Mouse (Mus musculus) liver, embryonic 13.5 days (tissue): Measurements from ENCODE around the gene Foxp1. TPM values are rescaled to one million over a fixed set of nuclear protein-coding genes. Genes with fewer than 3 reads are reported as not detected.

ENCODE experiments used
- ATAC-seq: fragments of 200-750 bp; cut with Nextera tagmentation; 2 replicates; pipeline ENCODE4 v1.8.0; 2017; ENCODE audit warnings: low read depth, mild to moderate bottlenecking, moderate number of reproducible peaks, moderate library complexity
- DNase-seq: peaks from one replicate; pipeline ENCODE4 v3.0.0; 2022
- H3K27ac ChIP-seq: fragments of 300-500 bp; sonication (generic); 2 replicates; pipeline ENCODE4 v1.5.1; 2015; ENCODE audit warnings: moderate library complexity, mild to moderate bottlenecking, inconsistent platforms
- H3K27me3 ChIP-seq: fragments of 300-500 bp; sonication (generic); 2 replicates; pipeline ENCODE4 v1.6.1; 2015; ENCODE audit warnings: mild to moderate bottlenecking, inconsistent platforms
- H3K36me3 ChIP-seq: fragments of 300-500 bp; sonication (generic); 2 replicates; pipeline ENCODE4 v1.6.1; 2015; ENCODE audit warnings: mild to moderate bottlenecking, inconsistent platforms
- H3K4me1 ChIP-seq: fragments of 300-500 bp; sonication (generic); replicated peaks from 2 replicates; pipeline ENCODE4 v1.6.1; 2015; ENCODE audit warnings: inconsistent platforms
- H3K4me2 ChIP-seq: fragments of 300-500 bp; sonication (generic); 2 replicates; pipeline ENCODE4 v1.6.1; 2015; ENCODE audit warnings: inconsistent platforms, mild to moderate bottlenecking, moderate library complexity
- H3K4me3 ChIP-seq: fragments of 300-500 bp; sonication (generic); replicated peaks from 2 replicates; pipeline ENCODE4 v1.5.1; 2015; ENCODE audit warnings: mild to moderate bottlenecking, inconsistent platforms
- H3K9ac ChIP-seq: fragments of 300-500 bp; sonication (generic); 2 replicates; pipeline ENCODE4 v1.6.1; 2015; ENCODE audit warnings: mild to moderate bottlenecking, inconsistent platforms
- H3K9me3 ChIP-seq: fragments of 300-500 bp; sonication (generic); replicated peaks from 2 replicates; pipeline ENCODE4 v1.6.1; 2016; ENCODE audit warnings: inconsistent platforms
- WGBS: fragments of 180-500 bp; shearing (Covaris S2); methylation state at CpG from one replicate; pipeline ENCODE4 v1.1.7; 2015; ENCODE audit not compliant: insufficient replicate concordance; 5-methylcytosine and 5-hydroxymethylcytosine counted together
- polyA plus RNA-seq: library from polyadenylated mRNA; unstranded; fragments of >200 nt; fragmentation: Nextera tagmentation; extraction: Ambion mirVana; gene quantifications from 2 replicates; pipeline ENCODE4 v1.2.1, GENCODE M21; 2015

The Foxp1 gene
- polyA plus RNA-seq, 1 experiment from 2014 or later, result 14.2 TPM

DNA sequence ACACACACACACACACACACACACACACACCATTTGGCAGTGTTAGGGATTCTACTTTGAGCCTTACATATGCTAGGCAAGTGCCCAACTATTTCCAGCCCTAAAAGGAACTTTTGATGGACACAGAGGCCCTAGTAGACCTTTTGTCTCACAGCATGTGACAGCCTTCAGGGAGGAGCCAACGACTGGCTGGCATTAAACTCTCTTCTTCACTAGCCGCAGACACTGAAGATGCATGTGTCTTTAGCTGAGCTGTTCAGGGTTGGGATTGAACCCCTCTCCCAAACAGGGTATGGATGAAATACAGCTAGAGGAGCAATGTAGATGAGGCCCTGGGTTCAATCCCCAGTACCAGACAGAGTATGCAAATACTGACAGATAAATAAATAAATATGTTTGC is 428.7 kb downstream of the Foxp1 start:
- Histone ChIP-seq H3K4me3 (no peak overlapping the region), H3K9me3 (no peaks in the 10 kb centered on the region), H3K27ac (no peak overlapping the region), H3K4me2 (peak overlapping the region; percentile 72), H3K27me3 (no peaks in the 10 kb centered on the region), H3K4me1 (peaks cover 55% of the 10 kb centered on the region), H3K9ac (no peak overlapping the region), H3K36me3 (no peaks in the 10 kb centered on the region)
- 39% methylated on average over 2 of the region's 2 CpGs for WGBS
- ATAC-seq (no peak), DNase-seq (no peak)

DNA sequence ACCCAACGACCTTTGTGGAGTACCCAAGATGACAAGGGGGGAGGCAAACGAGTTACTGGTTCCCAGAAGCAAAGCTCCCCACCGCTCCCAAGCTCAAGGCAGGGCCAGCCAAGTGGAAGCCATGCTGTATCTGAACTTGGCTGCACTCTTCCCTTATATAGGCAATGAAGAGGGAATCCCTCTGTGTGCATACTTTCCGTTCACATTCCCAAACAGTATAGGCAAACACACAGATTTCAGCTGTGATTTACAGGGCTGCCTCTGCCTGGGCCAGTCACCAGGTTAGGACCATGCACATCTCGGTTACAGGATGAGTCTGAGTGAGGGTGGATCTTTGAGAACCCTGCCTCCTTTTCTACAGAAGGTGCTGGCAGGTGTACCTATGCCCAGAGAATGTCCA is 429.3 kb downstream of the Foxp1 start:
- no peak overlapping the region for H3K4me3 ChIP-seq
- H3K27ac ChIP-seq, result no peak overlapping the region
- H3K36me3 ChIP-seq, result no peaks in the 10 kb centered on the region
- H3K27me3 ChIP-seq, result no peaks in the 10 kb centered on the region
- DNase-seq, result no peak
- H3K9me3 ChIP-seq, result no peaks in the 10 kb centered on the region
- no peak for ATAC-seq
- H3K9ac ChIP-seq, result no peak overlapping the region
- no peak overlapping the region for H3K4me2 ChIP-seq
- WGBS, result 60% methylated on average over 5 of the region's 5 CpGs
- H3K4me1 ChIP-seq, result peaks cover 51% of the 10 kb centered on the region

DNA sequence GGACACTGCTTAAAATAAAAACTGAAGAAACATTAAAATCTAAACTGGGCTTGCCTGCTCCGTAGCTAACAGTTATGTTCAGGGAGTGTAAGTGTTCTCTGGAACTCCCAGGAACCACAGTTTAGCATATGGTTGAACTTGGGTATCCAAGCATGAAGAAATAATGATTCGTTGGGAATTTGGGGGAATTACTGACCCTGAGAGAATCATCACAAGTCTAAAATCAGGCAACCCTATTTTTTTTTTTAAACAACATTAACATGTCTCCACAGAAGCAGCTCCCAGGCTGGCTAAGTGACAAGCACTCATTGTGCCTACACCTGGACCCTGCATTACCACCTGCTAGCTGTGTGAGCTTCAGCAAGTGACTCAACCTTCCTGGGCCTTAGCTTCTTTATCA is 430.7 kb downstream of the Foxp1 start:
- peaks cover 48% of the 10 kb centered on the region for H3K4me1 ChIP-seq
- ATAC-seq, result no peak

DNA sequence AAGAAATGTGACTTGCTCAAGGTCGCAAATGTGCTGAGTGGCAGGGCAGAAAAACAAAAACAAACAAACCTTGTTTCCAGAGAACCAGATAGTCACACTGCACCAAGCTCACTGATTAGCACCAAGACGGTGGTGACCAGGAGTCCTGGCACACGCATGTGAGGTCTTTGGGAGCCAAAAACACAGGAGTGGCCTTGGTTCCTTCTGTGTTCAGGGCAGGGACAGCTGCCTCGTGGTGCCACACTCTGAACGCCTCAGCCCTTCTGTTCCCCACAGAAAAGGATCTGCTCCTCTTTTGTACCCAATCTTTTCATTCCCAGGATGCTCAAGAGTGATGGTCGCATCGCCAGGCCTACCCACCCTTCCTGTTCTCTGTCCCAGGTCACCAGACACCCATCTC is 434.9 kb downstream of the Foxp1 start:
- Histone ChIP-seq H3K4me2 (no peak overlapping the region), H3K4me1 (peaks cover 12% of the 10 kb centered on the region; the same call in 1 of the 2 replicates), H3K9ac (no peak overlapping the region), H3K36me3 (peaks cover 9% of the 10 kb centered on the region; the same call in 1 of the 2 replicates), H3K9me3 (no peaks in the 10 kb centered on the region), H3K27ac (no peak overlapping the region), H3K4me3 (no peak overlapping the region), H3K27me3 (no peaks in the 10 kb centered on the region)
- DNase-seq (no peak), ATAC-seq (no peak)
- 65% methylated on average over 7 of the region's 7 CpGs for WGBS

More for the DNA sequence above, 430.7 kb downstream of the Foxp1 start:
- H3K9ac ChIP-seq, result no peak overlapping the region
- no peak overlapping the region for H3K4me2 ChIP-seq
- H3K27ac ChIP-seq, result no peak overlapping the region
- no peak for DNase-seq
- H3K4me3 ChIP-seq, result no peak overlapping the region
- WGBS, result 75% methylated on average over 2 of the region's 2 CpGs
- H3K27me3 ChIP-seq, result no peaks in the 10 kb centered on the region
- no peaks in the 10 kb centered on the region for H3K36me3 ChIP-seq
- H3K9me3 ChIP-seq, result no peaks in the 10 kb centered on the region

DNA sequence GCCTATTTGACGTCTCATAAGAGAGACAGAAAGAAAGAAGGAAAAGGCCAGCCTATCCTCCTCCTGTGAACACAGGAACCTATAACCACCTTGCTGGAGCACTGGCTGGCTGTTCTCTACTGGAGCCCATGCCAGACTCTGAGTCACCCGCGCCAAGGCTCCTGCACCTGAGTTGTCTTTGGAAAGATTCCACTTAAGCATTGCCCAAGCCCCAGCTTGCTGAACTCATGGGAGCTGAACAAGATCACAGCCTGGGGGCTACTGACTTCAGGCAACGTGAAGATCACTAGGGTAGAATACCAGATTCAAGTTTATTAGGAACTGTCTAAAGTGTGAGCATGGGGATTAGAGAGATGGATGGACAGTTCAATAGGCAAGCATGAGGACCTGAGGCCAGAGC is 437.6 kb downstream of the Foxp1 start:
- H3K36me3 ChIP-seq, result peaks cover 9% of the 10 kb centered on the region; the same call in 1 of the 2 replicates
- WGBS, result 80% methylated on average over 4 of the region's 4 CpGs
- H3K9me3 ChIP-seq, result no peaks in the 10 kb centered on the region
- H3K27ac ChIP-seq, result no peak overlapping the region
- no peak overlapping the region for H3K9ac ChIP-seq
- peaks cover 8% of the 10 kb centered on the region for H3K4me1 ChIP-seq
- ATAC-seq, result no peak
- no peak overlapping the region for H3K4me3 ChIP-seq
- no peak for DNase-seq
- H3K27me3 ChIP-seq, result no peaks in the 10 kb centered on the region
- no peak overlapping the region for H3K4me2 ChIP-seq

DNA sequence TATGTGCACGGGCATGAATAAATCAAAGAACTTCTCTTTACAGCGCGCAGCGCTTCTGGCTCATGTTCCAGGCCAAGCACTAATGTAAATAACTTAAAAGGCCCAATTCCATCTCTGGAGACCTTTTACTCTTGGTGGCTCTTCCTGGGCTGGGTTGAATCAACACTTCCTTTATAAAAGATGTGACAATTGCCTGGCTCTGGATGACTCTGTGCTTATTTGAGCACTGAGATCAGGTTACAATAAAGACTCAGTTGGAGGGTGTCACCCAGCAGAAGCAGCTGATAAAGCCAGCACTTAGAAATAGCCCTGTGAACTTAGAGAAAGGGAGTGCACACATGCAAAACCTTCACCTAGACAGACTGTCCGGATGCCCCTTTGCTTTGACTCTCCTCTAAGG is 441.3 kb downstream of the Foxp1 start:
- no peak for DNase-seq
- Histone ChIP-seq H3K4me3 (no peak overlapping the region), H3K27ac (no peak overlapping the region), H3K36me3 (peaks cover 9% of the 10 kb centered on the region; the same call in 1 of the 2 replicates), H3K27me3 (no peaks in the 10 kb centered on the region), H3K4me2 (no peak overlapping the region), H3K9me3 (no peaks in the 10 kb centered on the region), H3K9ac (no peak overlapping the region), H3K4me1 (peaks cover 8% of the 10 kb centered on the region)
- ATAC-seq, result no peak
- WGBS, result 57% methylated on average over 5 of the region's 5 CpGs

DNA sequence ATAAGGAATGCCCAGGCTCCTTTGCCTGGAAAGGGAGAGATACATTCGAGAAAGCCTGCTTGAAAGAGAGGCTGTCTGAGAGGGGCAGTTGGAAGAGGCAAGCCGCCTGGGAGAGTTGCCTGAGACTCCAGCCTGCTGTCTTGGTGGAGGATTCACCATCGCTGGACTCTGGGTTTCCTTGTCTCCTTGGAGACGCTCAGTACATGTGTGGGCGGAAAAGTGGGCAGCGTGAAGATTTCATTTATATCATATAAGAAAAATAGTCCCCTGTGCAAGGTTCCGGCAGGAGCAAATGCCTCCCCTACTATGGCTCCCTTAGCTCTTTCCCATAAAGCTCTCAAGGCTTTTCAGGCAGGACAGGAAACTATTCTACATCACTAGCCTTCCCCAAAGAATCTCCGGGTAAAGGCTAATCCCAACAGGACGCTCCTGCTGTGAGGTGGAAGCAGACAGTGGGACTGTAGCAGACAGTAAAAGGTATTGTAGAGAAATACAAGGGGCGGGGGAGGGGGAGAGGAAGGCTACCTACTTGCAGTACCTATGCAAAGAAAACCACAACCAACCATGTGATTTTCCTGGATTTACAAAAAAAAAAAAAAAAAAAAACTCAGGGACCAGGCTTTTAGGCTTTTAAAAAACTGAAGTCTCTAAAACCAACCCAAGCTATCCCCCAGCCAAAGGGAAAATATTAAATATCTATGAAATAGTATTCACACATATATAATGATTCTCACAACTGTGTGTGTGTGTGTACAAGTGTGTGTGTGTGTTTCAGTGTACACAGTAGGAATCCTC is 443.3 kb downstream of the Foxp1 start:
- Histone ChIP-seq H3K9me3 (no peaks in the 10 kb centered on the region), H3K4me1 (peaks cover 8% of the 10 kb centered on the region), H3K4me3 (no peak overlapping the region), H3K4me2 (no peak overlapping the region), H3K27ac (no peak overlapping the region), H3K36me3 (peaks cover 24% of the 10 kb centered on the region), H3K9ac (no peak overlapping the region), H3K27me3 (no peaks in the 10 kb centered on the region)
- DNase-seq, result no peak
- 65% methylated on average over 10 of the region's 10 CpGs for WGBS
- ATAC-seq, result no peak

DNA sequence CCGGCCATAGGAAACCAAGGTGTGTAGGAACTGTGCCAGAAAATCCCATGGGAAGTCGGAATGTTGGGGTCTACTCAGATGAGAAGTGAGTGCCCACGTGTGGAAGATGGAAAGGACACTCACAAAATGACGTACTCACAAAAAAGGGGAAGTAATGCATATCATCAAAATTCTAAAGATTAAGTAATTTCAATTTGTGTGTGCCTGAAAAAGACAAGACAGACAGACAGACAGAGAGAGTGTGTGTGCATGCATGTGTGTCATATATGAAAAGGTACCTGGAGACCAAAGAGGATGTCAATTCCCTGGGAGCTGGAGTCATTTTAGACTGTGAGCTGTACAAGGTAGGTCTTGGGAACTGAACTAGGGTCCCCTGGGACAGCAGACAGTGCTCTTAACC is 444.4 kb downstream of the Foxp1 start:
- peaks cover 8% of the 10 kb centered on the region for H3K4me1 ChIP-seq
- 63% methylated on average over 4 of the region's 4 CpGs for WGBS
- peaks cover 16% of the 10 kb centered on the region for H3K36me3 ChIP-seq
- ATAC-seq (no peak), DNase-seq (no peak)
- no peak overlapping the region for H3K4me3 ChIP-seq
- H3K4me2 ChIP-seq, result no peak overlapping the region
- no peaks in the 10 kb centered on the region for H3K27me3 ChIP-seq
- H3K9me3 ChIP-seq, result no peaks in the 10 kb centered on the region
- no peak overlapping the region for H3K9ac ChIP-seq
- H3K27ac ChIP-seq, result no peak overlapping the region

DNA sequence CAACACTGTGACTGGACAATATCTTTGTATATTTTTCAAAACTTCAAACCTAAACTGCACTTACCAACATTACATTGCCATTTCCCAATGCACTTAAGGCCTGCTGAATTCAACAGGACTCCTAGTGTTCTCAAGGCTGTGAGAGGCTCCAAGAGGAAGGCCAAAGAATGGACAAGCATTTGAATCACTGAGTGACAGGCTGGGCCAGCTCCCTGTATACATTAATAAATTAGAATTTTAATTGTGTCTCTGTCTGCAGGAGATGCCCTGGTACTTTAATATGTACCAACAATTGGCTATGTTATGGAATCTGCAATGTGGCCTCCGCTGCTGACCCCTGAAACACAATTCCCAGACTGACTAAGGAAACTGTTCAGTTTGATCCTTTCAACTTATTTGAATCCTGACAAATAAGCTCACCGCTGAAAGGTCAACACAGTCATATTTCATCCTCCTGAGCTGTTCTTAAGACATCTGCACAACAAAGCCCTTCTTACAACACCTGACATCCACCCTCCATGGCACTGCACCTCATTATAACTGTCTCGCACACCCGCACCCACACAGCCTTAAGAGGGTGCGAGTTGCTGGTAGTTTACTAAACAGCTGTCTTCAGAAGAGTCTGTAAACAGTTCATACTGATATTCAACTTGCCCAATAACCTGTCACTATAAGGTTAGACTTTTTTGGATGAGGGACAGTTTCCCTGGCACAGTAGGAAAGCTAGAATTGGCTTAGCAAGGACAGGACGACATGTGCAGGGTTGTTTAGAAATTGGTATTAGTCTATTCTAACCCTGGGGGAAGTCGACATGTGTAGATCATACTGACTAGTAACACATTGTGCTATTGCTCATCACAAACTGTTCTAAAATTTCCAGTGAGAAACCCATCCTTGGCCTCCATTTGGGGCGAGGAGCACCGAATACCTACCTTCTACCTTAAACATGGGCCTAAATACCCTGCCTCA is 448.9 kb downstream of the Foxp1 start:
- Histone ChIP-seq H3K4me1 (no peaks in the 10 kb centered on the region), H3K36me3 (peaks cover 19% of the 10 kb centered on the region), H3K4me2 (no peak overlapping the region), H3K9ac (no peak overlapping the region), H3K27ac (no peak overlapping the region), H3K9me3 (no peaks in the 10 kb centered on the region), H3K27me3 (no peaks in the 10 kb centered on the region), H3K4me3 (no peak overlapping the region)
- ATAC-seq (no peak), DNase-seq (no peak)
- WGBS, result 80% methylated on average over 9 of the region's 9 CpGs

DNA sequence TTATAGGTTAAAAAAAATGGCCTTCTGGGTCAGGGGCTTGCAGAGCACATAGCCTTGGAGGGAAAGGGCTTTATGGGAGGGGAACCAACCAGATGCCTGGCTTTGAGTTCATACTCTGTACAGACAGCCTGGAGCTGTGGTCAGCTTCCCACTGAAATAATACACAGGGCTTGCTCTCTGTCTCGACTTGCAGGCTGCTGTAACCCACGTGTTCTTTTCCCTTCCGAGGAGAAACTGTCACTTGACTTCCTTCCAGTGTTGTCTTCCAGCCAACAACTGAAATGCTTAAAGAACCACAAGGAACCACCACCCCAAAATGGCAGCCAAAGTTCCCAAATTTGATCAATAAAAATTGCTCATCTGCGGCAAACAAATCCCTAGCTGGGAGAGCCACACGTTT is 451.8 kb downstream of the Foxp1 start:
- ATAC-seq (no peak), DNase-seq (no peak)
- Histone ChIP-seq H3K36me3 (peaks cover 18% of the 10 kb centered on the region), H3K27ac (no peak overlapping the region), H3K4me1 (0 out of 2 replicates have a peak, but pooled peaks cover 5% of the 10 kb centered on the region), H3K9ac (no peak overlapping the region), H3K4me3 (no peak overlapping the region), H3K4me2 (no peak overlapping the region), H3K9me3 (no peaks in the 10 kb centered on the region), H3K27me3 (no peaks in the 10 kb centered on the region)
- WGBS, result 54% methylated on average over 5 of the region's 5 CpGs

DNA sequence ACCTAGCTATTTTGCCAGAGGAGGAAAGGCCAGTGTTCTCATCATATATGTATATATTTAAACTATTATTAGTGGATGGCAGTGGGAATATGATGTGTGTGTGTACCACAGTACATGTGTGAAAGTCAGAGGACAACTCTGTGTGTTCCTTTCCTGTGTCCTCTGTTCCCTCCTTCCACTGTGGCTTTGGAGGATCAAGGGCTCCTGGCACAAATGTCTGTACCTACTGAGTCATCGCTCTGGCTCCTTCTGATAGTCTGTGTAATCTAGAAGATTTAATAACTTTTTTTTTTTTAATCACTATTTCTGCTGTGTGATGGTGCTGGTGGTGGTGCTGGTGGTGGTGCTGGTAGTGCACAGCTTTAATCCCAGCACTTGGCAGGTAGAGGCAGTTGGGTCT is 452.8 kb downstream of the Foxp1 start:
- WGBS, result 76% methylated on average over 1 of the region's 1 CpGs
- Histone ChIP-seq H3K27ac (no peak overlapping the region), H3K36me3 (peaks cover 8% of the 10 kb centered on the region), H3K4me2 (no peak overlapping the region), H3K9me3 (no peaks in the 10 kb centered on the region), H3K4me1 (peaks cover 10% of the 10 kb centered on the region; the same call in 1 of the 2 replicates), H3K9ac (no peak overlapping the region), H3K4me3 (no peak overlapping the region), H3K27me3 (no peaks in the 10 kb centered on the region)
- DNase-seq (no peak), ATAC-seq (no peak)
